Mouse (Mus musculus) erythroblast, adult 5-6 weeks (primary cell): Measurements from ENCODE around the gene Hoxd1. TPM values are rescaled to one million over a fixed set of nuclear protein-coding genes. Genes with fewer than 3 reads are reported as not detected.

ENCODE experiments used
- ATAC-seq: replicated peaks from 2 replicates; pipeline ENCODE4 v1.8.0; 2016; ENCODE audit warnings: moderate number of reproducible peaks, mild to moderate bottlenecking, moderate TSS enrichment, inconsistent platforms; ENCODE audit not compliant: poor library complexity, low FRiP score, severe bottlenecking
- total RNA-seq, 2 experiments: library from RNA; stranded (forward) in 1 of 2; stranded (reverse) in 1 of 2; fragments of 150-400 nt in 1 of 2; fragments of 200-764, 138-1000 nt in 1 of 2; gene quantifications; 2 replicates each; pipeline versions ENCODE4 v1.2.3 to v1.2.4; 2015 to 2017; ENCODE audit warnings: low replicate concordance in 2 of 2

The Hoxd1 gene
- not detected in 2 replicates for total RNA-seq (2015; ENCODE audit: low replicate concordance)
- total RNA-seq (2017; ENCODE audit: low replicate concordance): not detected in 2 replicates

DNA sequence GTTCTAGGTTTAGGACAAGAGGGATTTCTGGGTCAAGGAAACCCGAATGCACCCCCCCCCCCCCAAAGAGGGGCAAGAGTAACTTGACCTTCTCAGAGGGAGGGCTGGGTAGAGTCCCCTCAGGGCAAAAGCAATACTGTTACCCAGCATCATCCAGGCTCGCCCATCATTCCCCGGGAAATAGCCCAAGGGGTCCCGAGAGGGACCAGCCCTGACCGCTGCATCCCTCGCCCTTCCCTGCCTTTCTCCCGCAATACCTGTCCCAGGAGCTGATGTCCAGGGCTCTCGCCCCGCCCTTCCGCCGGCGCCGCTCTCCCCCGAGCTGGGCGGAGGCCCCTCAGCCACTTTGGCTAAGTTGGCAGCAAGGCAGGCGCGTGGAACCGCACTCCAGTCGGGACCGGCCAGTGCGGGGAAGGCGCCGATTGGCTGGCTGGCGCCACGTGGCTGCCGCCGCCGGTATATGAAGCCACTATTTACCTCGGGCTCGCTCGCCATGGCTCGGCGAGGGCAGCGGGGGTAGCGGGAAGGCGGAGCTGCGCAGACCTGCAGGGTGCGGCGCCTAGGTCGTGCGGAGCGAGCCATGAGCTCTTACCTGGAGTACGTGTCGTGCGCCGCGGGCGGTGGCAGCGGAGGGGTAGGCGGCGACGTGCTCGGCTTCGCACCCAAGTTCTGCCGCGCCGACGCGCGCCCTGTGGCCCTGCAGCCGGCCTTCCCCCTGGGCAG is at the start of gene Hoxd1:
Gene Hoxd1, plus strand, starts transcription at position 459 of the 723 bp plus-strand sequence.
- ATAC-seq: no peak

GRCm38 (mm10) chr2:74713239-74714150 is 49.3 kb upstream of the Hoxd1 start:
- ATAC-seq: no peak

DNA sequence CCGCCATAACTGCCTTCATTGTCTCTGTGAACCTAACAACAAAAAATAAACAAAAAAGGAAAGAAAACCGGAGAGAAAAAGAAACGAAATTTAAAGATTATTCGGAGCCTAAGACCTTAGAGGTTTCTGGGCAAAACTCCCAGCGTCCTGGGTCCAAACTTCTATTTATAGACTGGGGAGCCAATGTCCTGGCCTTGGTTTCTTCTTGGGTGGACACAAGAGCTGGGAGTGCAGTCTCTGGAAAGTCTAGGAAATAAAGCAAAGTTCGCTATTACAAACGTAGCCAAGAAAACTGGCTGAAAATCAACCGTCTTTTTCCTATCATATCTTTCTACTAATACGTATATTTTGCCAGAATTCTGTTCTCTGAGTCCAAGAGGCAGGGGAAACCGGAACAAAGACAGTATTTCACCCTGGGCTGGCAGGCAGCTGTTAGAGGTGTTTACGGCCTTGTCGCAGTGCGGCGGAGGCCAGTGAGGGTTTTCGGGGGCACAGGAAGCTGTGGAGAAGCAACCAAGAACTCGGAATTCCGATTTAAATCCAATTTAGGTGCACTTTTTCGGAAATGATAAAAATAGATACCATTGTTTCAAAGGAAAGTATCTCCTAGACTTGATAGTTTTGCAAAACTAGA is 48.5 kb upstream of the Hoxd1 start:
- ATAC-seq: no peak

- ATAC-seq: no peak
Measured at GRCm38 (mm10) chr2:74714881-74715280, 47.9 kb upstream of the Hoxd1 start.

DNA sequence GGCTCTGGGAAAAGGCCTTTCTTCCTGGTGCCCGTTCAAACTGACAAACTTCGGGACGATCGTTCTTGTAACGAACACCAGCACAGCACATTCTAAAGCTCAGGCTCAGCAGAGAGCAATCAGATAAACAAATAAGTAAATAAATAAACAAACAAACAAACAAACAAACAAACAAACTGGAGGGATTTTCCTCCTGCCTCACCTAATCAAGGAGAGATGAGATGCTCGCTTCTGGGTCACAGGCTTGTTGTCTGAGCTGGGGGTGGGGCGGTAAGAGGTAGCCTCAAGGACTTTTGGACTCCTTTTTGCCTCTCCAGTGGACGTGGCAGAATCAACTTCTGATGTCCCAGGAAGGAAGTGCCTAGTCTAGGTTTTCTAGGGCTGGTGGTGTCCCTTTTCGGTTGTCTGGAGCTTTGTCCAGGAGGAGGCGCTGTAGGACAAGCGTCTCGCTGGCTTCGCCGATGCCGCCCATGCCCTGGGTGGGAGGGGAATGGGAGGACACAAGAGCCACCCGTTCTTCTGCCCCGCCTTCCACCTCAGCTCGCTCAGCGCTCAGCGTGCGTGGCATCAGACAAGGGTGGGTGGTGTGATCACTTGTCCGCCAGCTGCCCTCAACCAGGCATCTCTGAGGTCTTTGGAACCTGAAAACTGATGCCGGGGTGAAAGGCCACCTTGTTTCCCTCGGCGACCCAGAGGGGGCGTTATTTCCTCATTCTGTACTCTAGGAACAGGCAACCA is 47.1 kb upstream of the Hoxd1 start:
- ATAC-seq: no peak

- ATAC-seq: no peak
Measured at GRCm38 (mm10) chr2:74720384-74720783, 42.4 kb upstream of the Hoxd1 start.

GRCm38 (mm10) chr2:74720955-74721491 is 41.8 kb upstream of the Hoxd1 start:
- ATAC-seq: no peak

GRCm38 (mm10) chr2:74721882-74722281 is 40.9 kb upstream of the Hoxd1 start:
- no peak for ATAC-seq

GRCm38 (mm10) chr2:74722949-74723348 is 39.8 kb upstream of the Hoxd1 start:
- no peak for ATAC-seq

- no peak for ATAC-seq
Measured at GRCm38 (mm10) chr2:74724244-74725015, 38.4 kb upstream of the Hoxd1 start.

GRCm38 (mm10) chr2:74725171-74725570 is 37.6 kb upstream of the Hoxd1 start:
- no peak for ATAC-seq

DNA sequence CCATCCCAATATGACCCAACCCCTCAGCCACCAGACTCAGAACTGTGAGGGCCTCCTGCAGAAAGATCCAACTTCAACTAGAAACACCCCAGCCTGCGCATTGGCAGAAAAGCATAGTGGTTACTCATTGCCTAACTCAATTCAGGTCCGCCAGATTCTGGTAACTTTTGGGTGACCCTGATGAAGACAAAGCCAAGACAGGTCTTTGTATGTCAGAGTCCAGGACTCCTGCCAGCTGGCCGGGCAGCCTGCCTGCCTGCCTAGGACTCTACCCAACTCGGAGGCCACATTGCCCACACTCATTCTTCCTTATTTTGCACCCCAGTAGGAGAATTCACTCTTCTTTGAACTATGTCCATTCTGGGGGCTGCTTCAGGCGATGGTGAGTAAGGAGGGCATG is 36.2 kb upstream of the Hoxd1 start, which contains the start of gene Gm28230:
Gene Gm28230, plus strand, starts transcription at position 178 of the 400 bp plus-strand sequence.
- no peak for ATAC-seq

DNA sequence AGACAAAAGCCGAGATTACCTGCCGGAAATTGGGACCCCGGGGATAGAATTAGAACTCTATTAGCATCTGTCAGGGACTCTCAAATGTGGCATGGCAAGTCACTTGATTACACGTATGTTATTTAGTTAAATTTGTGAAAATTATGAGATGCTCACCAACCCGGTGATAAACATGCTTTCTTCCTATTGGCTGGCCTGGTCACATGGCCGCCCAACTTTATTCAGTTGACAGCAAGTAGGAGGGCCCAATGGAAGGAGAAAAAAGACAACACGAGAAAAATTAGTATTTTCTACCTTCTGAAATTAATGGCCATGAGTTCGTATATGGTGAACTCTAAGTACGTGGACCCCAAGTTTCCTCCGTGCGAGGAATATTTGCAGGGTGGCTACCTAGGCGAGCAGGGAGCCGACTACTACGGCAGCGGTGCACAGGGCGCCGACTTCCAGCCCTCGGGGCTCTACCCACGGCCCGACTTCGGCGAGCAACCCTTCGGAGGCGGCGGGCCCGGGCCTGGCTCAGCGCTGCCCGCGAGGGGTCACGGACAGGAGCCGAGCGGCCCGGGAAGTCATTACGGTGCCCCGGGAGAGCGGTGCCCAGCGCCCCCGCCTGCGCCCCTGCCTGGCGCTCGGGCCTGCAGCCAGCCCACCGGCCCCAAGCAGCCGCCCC is 35.7 kb upstream of the Hoxd1 start:
- no peak for ATAC-seq

GRCm38 (mm10) chr2:74727640-74728302 is 35.0 kb upstream of the Hoxd1 start:
- ATAC-seq: no peak

GRCm38 (mm10) chr2:74728303-74728680 is 34.5 kb upstream of the Hoxd1 start:
- ATAC-seq: no peak

- ATAC-seq: no peak
Measured at GRCm38 (mm10) chr2:74730331-74730730, 32.4 kb upstream of the Hoxd1 start.

- no peak for ATAC-seq
Measured at GRCm38 (mm10) chr2:74731055-74731454, 31.7 kb upstream of the Hoxd1 start.
